Mouse (Mus musculus) spleen, embryonic (tissue): Measurements from ENCODE around the gene Oasl1.

ENCODE experiments used
- CTCF ChIA-PET: fragments of 350-600 bp; sonication (Branson Sonifier 250); formaldehyde crosslinking; loops from one replicate; lab custom pipeline; 2022; lab: Charles Lee

The Oasl1 gene

DNA sequence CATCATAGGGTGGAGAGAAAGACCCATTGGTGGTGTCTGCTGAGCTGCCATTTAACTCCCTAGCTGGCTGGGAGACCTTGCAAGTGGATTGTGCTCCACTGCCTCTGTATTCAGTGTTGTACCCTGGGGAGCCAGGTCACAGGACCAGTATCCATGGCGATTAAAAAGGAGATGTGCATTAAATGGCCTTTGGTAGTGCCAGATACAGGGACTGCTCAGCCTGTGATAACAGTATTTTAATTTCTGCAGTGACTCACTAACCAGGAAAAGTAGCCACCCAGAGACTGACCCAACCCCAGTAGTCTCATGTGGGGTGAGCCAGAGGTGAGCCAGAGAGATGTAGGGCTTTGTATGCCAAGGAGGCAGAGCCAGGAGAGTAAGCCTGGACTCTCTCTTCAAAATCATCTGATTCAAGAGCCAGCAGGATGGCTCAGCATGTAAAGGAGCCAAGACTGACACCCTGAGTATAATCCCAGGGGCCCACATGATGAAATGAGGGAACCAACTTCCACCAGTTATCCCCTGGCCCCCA is 3.2 kb downstream of the Oasl1 start:
- CTCF ChIA-PET = no interaction called here

DNA sequence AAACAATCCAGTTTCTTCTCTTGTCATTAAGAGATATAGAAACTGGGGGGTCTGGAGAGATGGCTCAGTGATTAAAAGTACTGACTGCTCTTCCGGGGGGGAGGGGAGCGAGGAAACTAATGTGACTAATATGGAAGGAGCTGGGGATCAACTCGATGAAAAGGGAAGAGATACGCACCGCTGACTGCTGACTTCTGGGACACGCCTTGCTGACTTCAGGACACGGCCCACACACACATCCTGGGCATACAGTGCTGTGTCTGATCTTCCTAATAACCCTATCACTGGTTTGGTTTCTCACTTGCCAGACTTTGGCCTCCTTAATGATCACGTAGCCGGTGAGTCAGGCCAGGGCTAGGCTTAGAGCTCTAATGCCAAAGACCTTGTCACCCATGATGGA is 3.7 kb downstream of the Oasl1 start:
- CTCF ChIA-PET = no interaction called here

DNA sequence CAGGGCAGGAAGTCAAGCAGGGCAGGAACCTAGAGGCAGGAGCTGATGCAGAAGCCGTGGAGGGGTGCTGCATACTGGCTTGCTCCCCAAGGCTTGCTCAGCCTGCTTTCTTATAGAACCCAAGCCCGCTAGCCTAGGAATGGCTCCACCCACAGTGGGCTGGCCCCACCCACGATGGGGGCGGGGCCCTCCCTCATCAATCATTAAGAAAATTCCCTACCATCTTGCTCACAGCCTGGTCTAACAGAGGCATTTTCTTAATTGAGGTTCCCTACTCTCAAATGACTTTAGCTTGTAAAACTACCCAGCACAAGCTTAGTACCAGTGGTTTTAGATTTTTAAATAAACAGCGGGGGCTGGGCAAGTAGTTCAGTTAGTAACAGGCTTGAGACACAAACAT is 8.6 kb downstream of the Oasl1 start:
- CTCF ChIA-PET = interaction anchor here (0.5 to 1.1 kb wide), 3 partner anchors 41 to 247 kb away, joined by 3 to 4 read pairs (median 3); no protein-coding TSS in a partner anchor

DNA sequence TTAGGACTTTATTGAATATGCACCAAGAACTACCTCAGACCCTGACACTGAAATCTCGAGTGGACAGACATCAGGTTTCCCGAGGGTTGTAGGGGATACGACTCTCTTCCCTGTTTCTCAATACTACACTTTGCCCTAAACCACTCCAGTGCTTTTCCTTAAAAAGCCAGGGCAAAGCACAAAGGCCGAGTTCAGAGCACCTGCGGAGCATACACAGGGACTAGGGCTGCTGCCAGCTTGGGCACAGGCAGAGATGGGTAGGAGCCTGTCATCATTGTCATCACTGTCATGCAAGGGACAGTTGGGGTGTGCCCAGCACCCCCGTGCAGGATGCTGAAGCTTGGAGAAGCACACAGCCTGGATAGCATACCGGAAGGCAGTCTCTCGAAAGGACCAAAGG is 10.2 kb downstream of the Oasl1 start:
- CTCF ChIA-PET = no interaction called here

DNA sequence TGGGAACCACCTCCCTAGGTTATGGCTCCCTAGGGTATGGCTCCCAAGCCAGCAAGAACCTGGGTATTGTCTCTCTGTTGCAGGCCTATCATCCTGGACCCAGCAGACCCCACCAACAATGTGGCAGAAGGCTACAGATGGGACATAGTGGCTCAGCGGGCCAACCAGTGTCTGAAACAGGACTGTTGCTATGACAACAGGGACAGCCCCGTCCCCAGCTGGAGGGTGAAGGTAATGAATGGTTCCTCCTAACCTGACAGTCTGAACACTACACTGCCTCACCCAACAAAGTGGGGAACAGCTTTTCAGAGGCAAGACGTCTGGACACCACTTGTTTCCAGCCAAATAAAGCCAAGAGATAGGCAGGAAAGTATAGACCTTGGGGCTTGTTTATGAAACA is 12.8 kb downstream of the Oasl1 start:
- CTCF ChIA-PET = interaction anchor here (0.6 kb wide), 2 partner anchors 10 to 151 kb away, joined by 3 to 6 read pairs; no protein-coding TSS in a partner anchor

DNA sequence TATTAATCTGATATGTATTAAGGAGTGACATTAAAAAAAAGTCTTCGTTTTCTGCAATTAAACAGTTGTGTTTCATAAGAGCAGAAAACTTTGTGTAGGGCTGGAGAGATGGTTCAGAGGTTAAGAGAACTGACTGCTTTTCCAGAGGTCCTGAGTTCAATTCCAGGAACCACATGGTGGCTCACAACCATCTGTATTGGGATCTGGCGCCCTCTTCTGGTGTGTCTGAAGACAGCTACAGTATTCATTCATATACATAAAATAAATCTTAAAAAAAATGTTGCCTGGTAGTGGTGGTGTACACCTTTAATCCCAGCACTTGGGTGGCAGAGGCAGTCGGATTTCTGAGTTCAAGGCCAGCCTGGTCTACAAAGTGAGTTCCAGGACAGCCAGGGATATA is 18.1 kb downstream of the Oasl1 start:
- CTCF ChIA-PET = interaction anchor here (0.7 to 1.1 kb wide), 2 partner anchors 35 to 175 kb away, joined by 3 to 6 read pairs; no protein-coding TSS in a partner anchor

DNA sequence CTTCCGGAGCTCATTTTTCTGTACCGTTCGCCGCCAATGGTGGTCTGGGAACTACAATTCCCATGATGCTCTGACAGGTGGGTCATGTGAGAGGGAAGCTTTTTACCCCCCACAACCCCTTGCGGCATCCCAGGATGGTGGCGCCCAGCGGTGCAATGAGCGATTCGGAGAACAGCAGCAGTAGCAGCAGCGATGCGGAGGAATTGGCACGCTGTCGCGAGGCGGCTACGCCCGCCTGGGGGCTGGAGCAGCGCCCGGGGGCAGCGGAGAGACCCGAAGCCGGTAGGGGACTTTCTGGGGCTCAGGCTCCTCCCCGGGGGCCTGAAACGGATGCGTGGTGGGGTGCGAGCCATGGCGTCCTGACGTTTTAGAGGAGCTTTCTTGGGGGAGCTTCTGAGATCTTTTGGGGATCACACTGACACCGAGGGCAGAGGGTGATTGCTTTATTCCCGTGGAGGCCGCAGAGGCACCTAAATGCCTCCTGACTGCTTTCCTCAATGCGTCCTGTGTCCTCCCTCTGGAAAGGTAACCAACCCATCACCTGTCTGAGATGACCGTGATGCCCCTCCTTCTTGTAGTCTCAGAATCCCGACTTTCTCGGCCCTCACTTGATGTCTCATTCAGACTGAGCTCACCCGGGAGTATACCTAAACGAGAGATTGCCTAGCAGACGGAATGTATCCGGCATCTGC is 19.2 kb downstream of the Oasl1 start, which contains the start of gene 2210016L21Rik:
2210016L21Rik (plus strand) TSS at position 85 of the 692 bp plus-strand sequence.
- CTCF ChIA-PET = interaction anchor here (0.6 to 1.1 kb wide), 4 partner anchors 36 to 257 kb away, joined by 3 to 6 read pairs (median 4); no protein-coding TSS in a partner anchor

DNA sequence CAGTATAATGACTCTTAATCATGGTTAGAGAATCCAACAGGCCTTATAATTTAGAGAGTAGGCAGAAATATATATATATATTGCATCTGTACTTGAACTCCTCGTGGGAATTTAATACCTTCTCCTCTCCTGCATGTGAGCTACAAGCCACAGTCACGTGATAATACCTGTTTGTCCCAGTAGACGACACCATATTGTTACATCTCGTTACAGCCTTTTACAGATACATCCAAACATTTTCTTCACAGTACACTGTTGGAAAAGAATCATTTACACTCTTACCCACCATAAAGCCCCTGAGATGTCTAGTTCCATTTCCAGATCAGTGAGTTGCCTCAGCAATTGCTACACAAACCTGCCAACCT is 19.7 kb downstream of the Oasl1 start:
- CTCF ChIA-PET = interaction anchor here (0.9 kb wide), 1 partner anchor 66 kb away, joined by 3 read pairs; no protein-coding TSS in a partner anchor

DNA sequence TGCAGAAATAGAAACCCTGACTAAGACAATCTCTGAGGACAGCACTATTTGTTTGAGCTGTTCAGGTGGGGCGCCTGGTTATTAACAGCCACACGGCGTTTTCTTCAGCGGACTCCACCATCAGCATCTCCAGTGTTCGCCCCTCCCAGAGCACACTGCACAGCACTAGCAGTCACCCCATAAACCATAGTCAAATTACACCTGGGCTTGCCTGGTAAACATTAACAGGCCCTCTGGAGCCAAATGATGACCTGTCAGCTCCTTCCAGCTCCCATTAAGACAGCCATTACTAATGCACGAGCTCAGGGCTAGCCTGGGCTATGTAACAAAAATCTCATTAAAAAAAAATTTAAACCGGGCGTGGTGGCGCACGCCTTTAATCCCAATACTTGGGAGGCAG is 22.0 kb downstream of the Oasl1 start:
- CTCF ChIA-PET = no interaction called here

DNA sequence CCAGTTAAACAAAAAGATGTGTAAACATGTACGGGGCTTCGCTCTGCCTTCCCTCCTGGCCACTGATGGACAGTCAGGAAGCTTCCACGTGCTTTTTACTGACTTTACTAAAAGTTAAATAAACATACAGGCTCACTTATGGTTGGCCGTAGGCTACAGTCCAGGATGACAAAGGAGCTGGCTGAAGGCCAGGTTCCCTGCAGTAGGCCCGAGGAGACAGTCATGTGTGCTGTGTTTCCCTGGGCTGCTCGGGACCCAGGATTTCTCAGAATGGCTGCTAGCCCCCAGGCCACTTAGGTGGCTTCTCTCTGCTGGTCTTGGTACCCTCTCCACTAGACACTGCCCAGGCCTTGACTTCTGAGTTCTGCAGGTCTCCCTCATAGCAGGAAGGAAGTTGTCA is 25.9 kb downstream of the Oasl1 start:
- CTCF ChIA-PET = no interaction called here

DNA sequence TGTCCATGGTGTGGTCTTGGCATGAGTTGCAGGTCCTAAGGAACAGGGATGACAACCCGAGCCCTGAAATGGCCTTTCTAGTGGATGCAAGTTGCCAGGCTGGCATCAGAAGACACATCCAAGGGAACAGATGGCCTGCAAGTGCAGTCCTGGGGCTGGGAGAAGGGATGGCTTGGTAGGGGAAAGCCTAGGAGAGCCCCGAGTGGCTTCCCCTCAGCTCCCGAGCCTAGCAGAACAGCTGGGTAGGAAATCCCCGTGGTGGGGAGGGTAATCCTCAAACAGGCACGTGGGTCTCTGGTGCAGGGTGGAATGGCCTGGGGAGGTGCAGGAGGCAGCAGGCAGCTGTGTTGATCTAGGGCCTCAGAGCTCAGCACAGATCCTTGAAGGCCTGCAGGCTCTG is 26.3 kb downstream of the Oasl1 start:
- CTCF ChIA-PET = interaction anchor here (0.7 kb wide), 1 partner anchor 52 kb away, joined by 4 read pairs; the partner anchor contains the start of gene Oasl2

DNA sequence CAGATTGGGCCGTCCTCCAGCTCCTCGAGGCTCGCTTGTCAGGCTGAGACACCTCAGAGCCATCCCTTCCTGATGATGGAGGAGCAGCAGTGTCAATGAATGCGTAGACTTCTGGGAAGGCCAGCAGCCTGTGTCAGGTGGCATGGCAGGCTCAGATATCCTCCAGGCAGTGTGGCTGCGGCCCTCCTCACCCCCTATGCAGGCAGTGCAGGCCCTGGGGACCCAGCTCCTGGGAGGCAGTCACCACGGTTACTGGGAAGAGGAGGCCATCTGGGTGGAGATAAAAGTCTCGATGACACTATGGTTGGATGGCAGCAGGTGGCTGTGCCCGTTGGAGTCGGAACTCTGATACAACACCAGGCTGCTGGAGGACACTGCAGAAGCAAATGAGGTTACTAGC is 26.8 kb downstream of the Oasl1 start:
- CTCF ChIA-PET = interaction anchor here (0.7 kb wide), 1 partner anchor 53 kb away, joined by 4 read pairs; the partner anchor contains the start of gene Oasl2

DNA sequence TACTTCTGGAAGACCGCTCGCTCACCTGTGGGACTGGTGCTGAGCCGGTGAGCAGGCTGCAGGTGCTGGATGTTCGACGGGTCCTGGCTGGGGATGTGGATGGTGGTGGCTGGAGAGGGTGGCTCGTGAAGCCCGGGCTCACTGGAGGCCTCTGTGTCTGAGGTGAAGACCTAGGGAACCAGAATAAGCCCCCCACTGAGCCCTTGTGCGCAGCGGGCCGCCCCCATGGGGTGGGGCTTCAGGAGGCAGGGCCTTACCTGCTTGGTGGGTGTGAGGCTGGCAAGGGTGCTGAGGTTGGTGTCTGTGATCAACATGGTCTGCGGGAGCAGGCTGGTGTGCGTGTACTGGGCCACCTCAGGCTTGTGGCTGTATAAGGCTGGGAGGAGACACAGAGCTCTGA is 27.6 kb downstream of the Oasl1 start:
- CTCF ChIA-PET = no interaction called here

DNA sequence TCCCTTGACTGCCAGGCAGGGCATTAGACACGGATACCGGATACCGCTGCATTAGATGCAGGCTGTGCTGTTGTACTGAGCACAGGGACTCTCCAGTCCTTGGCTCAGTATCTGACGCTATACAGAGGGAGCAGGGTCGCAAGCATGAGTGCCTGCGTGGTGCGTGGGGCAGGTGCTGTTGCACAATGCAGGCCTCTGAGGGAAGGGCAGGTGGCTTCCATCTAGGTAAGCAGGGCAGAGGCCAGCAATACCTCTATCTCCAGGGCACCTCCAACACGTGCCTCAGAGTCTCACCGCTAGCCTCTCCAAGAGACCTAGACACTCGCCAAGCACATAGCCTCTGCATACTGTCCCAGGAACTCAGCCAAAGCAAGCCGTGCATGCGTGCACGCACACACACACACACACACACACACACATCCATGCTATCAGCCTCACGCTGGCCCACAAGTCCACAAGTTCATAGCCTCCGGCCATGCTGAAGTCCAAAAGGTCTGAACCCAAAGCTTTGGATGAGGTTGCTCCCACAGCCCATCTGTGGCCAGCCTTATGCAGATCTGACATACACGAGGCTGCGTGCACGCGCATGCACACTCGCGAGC is 28.3 kb downstream of the Oasl1 start:
- CTCF ChIA-PET = no interaction called here

DNA sequence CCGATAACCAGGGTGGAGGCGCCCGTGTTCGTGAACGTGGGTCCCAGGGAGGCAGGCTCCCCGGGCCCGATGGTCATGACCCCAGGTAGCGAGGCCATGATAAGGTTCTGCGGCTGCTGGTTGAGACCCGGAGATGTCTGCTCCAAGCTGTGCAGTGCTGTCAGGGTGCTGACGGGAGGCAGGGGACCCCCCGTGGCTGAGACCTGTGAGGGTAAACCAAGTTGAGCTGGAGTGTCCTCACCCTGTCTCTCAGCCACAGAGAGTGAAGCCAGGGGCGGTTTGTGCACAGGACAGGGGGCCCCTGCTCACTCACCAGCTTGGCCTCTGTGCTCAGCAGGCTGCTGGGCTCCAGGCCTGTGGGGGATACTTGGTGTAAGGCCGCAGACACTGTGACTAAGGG is 30.3 kb downstream of the Oasl1 start:
- CTCF ChIA-PET = no interaction called here

DNA sequence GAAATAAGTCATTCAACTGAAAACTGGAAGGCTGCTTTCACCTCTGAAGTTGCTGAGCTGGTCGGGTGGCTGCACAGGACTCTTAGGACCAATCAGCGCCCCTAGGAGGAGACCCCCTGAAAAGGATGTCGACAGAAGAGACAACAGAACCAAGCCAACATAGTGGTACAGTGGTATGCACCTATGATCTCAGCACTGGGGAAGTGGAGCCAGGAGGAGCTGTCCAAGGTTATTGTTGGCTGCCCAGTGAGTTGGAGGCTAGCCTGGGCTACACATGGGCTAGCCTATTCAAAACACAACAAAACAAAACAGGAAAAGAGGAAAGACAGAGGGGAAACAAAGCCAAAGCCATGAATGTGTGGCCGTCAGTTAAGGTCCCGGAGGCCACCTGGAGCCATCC is 35.0 kb downstream of the Oasl1 start:
- CTCF ChIA-PET = no interaction called here

DNA sequence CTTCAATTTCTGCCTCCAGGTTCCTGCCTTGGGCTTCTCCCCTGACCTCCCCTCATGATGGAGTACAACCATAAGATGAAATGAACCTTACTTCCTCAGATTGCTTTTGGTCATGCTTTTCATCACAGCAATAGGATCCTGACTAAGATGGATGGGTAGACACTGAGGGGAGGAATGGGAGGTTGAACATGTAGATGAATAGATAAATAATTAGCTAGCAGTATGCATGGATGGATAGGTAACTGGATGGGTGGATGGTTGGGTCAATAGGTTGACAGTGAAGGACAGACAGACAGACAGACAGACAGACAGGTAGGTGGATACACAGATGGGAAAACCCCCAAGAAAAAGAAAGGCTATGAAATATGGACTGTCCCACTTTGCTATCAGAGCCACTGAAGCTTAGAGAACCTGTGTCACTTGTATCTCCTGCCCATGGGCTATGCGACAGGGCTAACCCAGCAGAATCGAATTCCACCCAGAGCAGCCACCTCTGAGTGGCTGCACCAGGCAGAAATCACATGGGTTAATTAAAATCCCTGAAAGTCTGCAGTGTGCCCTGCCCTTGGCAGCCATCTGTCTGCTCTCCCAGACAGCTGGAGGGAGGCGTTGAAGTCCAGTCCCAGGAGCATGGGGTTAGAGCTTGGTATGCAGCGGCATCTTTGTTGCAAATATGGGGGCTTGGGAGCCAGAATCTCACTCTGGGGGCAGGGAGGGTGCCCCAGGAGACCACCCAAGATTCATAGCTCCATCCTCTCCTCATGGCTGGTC is 38.7 kb downstream of the Oasl1 start:
- CTCF ChIA-PET = interaction anchor here (1.1 kb wide), 1 partner anchor 10 kb away, joined by 4 read pairs; no protein-coding TSS in a partner anchor

DNA sequence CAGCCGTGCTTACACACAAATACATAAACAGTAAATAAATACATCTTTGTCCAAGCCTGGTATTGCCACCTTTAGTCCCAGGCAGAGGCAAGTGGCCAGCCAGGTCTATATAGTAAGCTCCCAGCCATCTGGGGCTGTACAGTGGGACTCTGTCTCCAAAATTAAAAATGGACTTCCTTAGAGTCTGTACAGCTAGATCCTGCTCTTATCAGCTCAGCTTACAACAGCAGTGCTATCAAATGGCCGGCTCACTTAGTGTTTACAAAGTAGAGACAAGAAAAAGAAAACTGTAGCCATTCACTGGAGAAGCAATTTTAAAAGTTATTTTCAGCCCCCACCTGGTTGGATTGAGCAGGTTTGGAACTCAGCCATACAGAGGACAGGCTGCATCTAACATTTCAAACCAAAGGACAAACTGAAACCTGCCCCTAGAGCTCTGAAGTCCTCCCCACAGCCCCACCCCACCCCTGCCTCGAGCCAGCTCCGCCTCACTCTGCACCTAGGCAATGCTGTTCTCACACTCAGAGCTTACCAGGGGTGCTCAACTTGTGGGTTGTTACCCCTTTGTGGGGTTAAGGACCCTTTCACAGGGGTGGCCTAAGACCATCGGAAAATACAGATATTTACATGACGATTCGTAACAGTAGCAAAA is 41.4 kb downstream of the Oasl1 start:
- CTCF ChIA-PET = no interaction called here

DNA sequence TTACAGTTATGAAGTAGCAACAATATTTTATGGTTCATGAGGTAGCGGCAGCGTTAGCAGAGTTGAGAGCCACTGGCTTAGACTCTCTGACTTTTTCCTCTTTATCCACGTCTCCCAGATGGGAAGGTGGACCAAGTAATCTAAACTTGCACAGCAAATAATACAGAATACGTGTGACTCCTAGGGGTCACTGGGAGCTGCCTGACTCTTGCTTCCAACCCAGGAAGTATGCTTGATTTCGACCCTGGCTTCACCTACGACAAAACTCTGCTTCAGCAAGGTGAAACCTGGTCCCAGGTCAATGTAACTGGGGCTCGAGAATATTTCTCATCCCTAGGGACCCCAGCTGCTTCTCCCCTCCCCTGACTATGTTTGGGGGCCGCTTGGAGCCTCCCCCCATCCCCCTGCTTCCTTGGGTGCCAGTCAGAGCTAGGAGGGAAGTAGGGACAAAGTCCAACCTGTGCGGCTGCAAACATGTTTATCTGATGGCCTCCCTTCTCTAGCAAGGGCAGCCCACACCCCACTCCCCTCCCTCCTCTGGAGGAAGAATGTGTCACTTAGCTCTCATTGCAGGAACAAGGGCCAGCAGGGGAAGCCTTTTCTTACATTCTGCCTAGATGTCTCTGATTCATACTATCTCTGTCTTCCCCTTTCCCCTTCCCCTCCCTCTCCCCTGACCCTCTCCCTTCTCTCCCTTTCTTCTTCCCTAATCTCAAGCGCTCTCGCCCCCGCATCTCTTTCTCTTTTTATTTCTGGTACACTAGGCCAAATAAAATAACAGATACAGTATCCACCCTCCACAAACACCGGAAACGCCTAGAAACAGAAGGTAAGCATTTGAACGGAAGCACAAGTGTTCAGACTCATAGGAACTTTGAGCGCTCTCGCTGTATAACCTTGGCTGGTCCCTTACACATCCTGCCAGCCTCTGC is 42.2 kb downstream of the Oasl1 start:
- CTCF ChIA-PET = no interaction called here
